Mouse (Mus musculus): ENCODE measurements around the gene Sh2d2a. TPM values are rescaled to one million over a fixed set of nuclear protein-coding genes. Genes with fewer than 3 reads are reported as not detected.

The Sh2d2a gene
- not detected in 2 replicates for polyA plus RNA-seq (2021; fragmentation: Nextera tagmentation)
- long read RNA-seq, experiment 1 = 0 reads
- long read RNA-seq, experiment 2 = 0 reads

GRCm38 (mm10) chr3:87846650-87847110 is at the start of gene Sh2d2a:
Gene Sh2d2a, plus strand, starts transcription at chr3:87846755.

GRCm38 (mm10) chr3:87824206-87824605 is 22.3 kb upstream of the Sh2d2a start, which contains the start of gene Pear1:
Gene Pear1, minus strand, starts transcription at chr3:87824306.

GRCm38 (mm10) chr3:87885281-87886003 is 38.9 kb downstream of the Sh2d2a start, which contains the start of gene Prcc:
Gene Prcc, minus strand, starts transcription at chr3:87885608.

Other genes with a start within 250 kb of the Sh2d2a start
- 4.0 and 9.7 TPM in 2 replicates for gene Arhgef11, start 229.2 kb upstream of the Sh2d2a start, polyA plus RNA-seq (2021; fragmentation: Nextera tagmentation)
- 0.08 and 0.34 TPM in 2 replicates for gene Lrrc71, start 98.1 kb upstream of the Sh2d2a start, polyA plus RNA-seq (2021; fragmentation: Nextera tagmentation)
- gene Ntrk1, start 51.6 kb upstream of the Sh2d2a start, polyA plus RNA-seq (2021; fragmentation: Nextera tagmentation) = 0.72 and 1.2 TPM in 2 replicates
- gene Insrr, start 49.8 kb upstream of the Sh2d2a start, polyA plus RNA-seq (2021; fragmentation: Nextera tagmentation) = 0.21 and 0.27 TPM in 2 replicates
- gene Pear1, start 22.4 kb upstream of the Sh2d2a start, polyA plus RNA-seq (2021; fragmentation: Nextera tagmentation) = 2.9 and 3.4 TPM in 2 replicates
- gene Prcc, start 38.9 kb downstream of the Sh2d2a start, polyA plus RNA-seq (2021; fragmentation: Nextera tagmentation) = 4.0 and 5.3 TPM in 2 replicates
- gene Hdgf, start 59.6 kb downstream of the Sh2d2a start, polyA plus RNA-seq (2021; fragmentation: Nextera tagmentation) = 78.2 and 136 TPM in 2 replicates
- gene Mrpl24, start 72.8 kb downstream of the Sh2d2a start, polyA plus RNA-seq (2021; fragmentation: Nextera tagmentation) = 66.0 and 75.7 TPM in 2 replicates
- gene Isg20l2, start 83.6 kb downstream of the Sh2d2a start, polyA plus RNA-seq (2021; fragmentation: Nextera tagmentation) = 3.2 and 5.5 TPM in 2 replicates
- gene Rrnad1, start 84.0 kb downstream of the Sh2d2a start, polyA plus RNA-seq (2021; fragmentation: Nextera tagmentation) = 8.7 and 9.4 TPM in 2 replicates
- gene Crabp2, start 101.9 kb downstream of the Sh2d2a start, polyA plus RNA-seq (2021; fragmentation: Nextera tagmentation) = 12.9 and 20.4 TPM in 2 replicates
- 0.83 and 1.5 TPM in 2 replicates for gene Nes, start 124.3 kb downstream of the Sh2d2a start, polyA plus RNA-seq (2021; fragmentation: Nextera tagmentation)
- gene Bcan, start 153.5 kb downstream of the Sh2d2a start, polyA plus RNA-seq (2021; fragmentation: Nextera tagmentation) = 169 and 175 TPM in 2 replicates
- gene Hapln2, start 180.8 kb downstream of the Sh2d2a start, polyA plus RNA-seq (2021; fragmentation: Nextera tagmentation) = 14.7 and 18.6 TPM in 2 replicates
- gene Gpatch4, start 196.4 kb downstream of the Sh2d2a start, polyA plus RNA-seq (2021; fragmentation: Nextera tagmentation) = 17.8 and 18.1 TPM in 2 replicates
- gene Naxe, start 211.7 kb downstream of the Sh2d2a start, polyA plus RNA-seq (2021; fragmentation: Nextera tagmentation) = 203 and 228 TPM in 2 replicates
- gene Ttc24, start 231.5 kb downstream of the Sh2d2a start, polyA plus RNA-seq (2021; fragmentation: Nextera tagmentation) = not detected in 2 replicates
- gene Iqgap3, start 235.2 kb downstream of the Sh2d2a start, polyA plus RNA-seq (2021; fragmentation: Nextera tagmentation) = 0.18 and 0.29 TPM in 2 replicates